Mouse (Mus musculus): Measurements from ENCODE around the gene Fam219b.

DNA sequence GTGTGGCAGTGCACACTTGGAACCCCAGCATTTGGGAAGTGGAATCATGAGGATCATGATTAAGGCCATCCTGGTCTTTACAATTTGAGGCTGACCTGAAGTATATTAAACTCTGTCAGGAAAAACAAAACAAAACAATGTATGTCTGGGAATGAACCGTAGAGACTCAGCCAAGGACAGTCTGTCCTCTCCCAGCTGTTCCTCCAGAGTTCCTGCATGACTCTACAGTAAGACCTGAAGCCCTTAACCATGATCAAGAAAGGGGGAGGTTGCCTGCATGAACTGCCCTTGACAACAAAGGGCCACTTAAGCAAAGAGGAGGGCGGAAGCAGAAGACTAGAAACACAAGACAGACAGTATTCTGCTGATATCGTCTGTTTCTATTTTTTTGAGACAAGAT is 38.2 kb downstream of the Fam219b start:
- no peak for TF ChIP-seq CTCF (IDR thresholded peaks at IDR 0.05; ENCODE audit: low read depth)
- TF ChIP-seq EP300 (IDR thresholded peaks at IDR 0.05; ENCODE audit: low read depth): no peak

Data from liver, embryonic 14.5 days (tissue).